Mouse (Mus musculus): ENCODE measurements around the gene Mphosph9.

Mphosph9 gene

GRCm38 (mm10) chr5:124263246-124263645, 64.5 kb downstream of the Mphosph9 start:
- DNase-seq = no peak

- no peak for DNase-seq
Measured at GRCm38 (mm10) chr5:124262090-124262489, 65.7 kb downstream of the Mphosph9 start.

DNA sequence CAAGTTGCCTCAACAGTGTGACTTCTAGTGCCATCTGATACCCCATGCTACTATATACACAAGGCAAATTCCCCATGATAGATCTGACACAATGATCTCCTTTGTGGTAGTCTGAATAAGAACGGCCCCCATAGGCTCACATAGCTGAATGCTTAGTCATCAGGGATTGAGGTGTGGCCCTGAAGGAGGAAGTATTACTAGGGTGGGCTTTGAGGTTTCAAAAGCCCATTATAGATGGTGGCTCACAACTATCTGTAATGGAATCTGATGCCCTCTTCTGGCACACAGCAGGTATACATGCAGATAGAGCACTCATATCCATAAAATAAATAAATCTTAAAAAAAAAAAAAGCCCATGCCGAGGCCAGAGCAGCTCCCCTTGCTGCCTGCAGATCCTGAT, 68.6 kb downstream of the Mphosph9 start:
- no peak for DNase-seq

GRCm38 (mm10) chr5:124258026-124258425, 69.7 kb downstream of the Mphosph9 start:
- DNase-seq = no peak

DNA sequence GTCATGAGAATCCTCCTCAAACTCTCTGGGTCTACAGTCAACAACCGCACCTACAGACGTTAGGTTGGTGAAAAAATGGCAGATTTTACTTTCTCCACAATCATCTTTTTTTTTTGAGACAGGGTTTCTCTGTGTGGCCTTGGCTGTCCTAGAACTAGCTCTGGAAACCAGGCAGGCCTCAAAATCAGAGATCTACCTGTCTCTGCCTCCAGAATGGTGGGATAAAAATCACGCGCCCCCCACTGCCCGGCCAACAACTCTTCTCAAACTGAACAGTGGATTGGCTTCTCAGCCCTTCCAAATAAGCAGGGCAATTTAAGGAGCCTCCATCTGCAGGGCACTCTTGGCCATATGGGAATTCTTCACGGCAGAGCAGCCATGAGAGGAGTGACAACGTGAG, 72.6 kb downstream of the Mphosph9 start:
- no peak for DNase-seq

- DNase-seq = no peak
Measured at GRCm38 (mm10) chr5:124253555-124253954, 74.2 kb downstream of the Mphosph9 start.

DNA sequence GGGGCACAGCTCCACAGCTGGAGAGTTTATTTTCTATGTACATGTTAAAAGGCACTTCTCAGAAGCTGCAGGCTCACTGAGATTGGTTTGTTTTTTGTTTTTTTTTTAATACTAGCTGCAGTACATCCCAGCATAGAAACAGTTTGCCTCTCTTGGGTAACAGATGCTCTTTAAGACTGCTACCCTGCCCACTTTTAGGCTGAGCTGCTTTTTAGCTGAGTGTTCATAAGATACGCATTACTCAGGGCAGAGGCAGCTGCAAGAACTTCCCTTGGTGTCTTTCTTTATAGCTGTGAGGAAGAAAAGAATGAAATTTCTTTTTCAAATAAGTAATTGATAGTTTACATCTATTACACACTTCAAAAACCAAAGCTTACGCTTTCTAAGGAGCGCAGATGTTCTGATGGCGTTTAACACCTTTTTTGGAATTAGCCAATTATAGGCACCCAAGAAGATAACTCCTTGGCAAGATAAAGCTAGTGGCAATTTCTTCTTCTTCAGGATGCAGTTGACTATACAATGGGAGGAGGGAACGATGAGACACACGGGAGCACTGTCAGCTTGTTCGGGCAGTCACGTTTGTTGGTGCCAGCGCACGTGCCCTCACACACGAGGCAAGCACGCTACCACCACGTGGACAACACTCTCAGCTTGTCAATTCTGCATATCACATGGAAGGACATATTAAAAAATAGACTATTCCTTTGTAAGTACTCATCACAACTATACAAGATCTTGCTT, 75.0 kb downstream of the Mphosph9 start:
- no peak for DNase-seq

- no peak for DNase-seq
Measured at GRCm38 (mm10) chr5:124251070-124251469, 76.7 kb downstream of the Mphosph9 start.

- DNase-seq = peak; percentile 51
Measured at GRCm38 (mm10) chr5:124249614-124250591, 77.9 kb downstream of the Mphosph9 start, which contains the start of gene Pitpnm2. TSS of gene Pitpnm2 (minus strand) at chr5:124249760.

GRCm38 (mm10) chr5:124248845-124249613, 78.7 kb downstream of the Mphosph9 start:
- DNase-seq = peak; percentile 52

DNA sequence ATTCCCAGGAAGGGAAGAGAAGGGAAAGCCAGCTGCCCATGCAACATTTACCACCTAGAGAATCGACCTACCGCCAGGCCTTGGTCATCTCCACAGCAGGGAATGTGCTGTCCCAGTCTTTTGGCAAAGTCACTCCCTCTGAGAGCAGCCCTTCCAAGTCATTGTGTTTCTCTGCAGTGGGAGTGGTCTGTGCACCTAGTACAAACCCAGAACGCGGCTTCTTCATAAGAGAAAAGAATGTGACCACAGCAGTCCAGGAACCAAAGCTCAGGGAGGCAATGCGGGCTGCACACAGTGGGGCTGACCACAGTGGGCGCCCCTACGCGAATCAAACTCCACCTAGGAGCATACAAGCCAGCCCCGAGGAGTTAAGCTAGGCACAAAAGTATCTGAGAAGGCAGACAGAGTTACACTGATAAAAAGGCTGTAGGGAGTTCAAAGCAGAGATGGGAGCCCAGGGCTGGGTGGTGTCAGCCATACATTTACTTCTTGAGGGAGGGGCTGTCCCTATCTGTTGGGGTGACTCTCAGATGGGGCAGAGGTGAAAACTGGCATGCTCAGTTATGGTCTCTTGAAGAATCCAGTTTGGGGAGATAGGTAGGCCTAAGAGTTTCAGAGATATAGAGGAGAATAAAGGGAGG, 79.7 kb downstream of the Mphosph9 start:
- no peak for DNase-seq

- no peak for DNase-seq
Measured at GRCm38 (mm10) chr5:124247296-124247695, 80.5 kb downstream of the Mphosph9 start.

GRCm38 (mm10) chr5:124244885-124245284, 82.9 kb downstream of the Mphosph9 start:
- DNase-seq = no peak

DNA sequence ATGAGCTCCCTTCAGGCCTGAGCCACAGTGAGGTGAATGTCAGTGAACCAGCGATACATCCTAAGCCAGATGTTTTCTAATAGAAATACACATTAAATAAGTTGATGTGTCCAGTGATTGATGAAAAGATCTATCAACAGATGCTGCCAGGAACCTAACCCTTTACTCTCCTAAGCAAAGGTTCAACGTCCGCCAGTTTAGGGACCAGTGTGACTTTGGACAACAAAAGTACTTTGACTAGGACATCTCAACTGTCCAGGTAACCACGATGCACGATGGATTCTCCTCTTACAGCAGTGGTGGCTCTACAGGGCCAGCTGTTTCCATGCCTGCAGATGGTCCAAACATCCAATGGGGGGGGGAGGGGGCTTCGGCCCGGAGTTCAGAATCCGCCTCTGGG, 83.3 kb downstream of the Mphosph9 start:
- no peak for DNase-seq

- DNase-seq = no peak
Measured at GRCm38 (mm10) chr5:124243236-124243901, 84.4 kb downstream of the Mphosph9 start.

DNA sequence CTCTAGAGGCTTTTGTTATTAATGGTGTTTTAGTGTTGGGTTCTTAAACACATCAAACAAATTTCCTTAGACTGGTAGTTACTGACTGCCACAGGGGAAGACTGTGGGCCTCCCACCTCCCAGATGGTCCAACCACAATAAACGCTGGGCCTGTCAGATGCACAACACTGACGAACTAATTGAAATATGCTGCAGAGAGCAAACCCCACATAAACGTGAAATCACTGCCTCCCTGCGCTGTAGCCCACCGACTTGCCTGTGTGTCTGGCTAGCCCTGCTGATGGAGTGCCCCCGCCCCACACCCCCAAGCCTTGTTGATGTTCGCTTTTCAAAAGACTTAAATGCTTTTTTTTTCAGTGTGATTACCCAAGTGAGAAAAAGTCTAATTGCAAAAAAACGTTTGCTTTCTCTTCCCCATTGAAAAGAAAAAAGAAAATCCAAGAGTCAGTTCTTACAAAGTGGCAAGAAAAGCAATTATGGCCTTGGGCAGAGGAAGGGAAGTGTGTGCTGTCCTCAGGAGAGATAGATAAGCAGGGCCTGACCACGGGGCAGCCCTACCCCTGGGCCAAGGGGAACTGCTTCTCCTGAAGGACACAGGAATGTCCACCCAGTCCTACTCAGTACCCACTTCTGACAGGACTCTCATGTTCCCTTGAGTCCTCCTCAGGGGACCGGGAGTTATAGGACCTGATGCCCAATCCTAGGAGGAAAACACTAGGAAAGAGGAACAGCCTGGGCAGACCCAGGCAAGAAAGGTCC, 85.9 kb downstream of the Mphosph9 start:
- DNase-seq = no peak

- no peak for DNase-seq
Measured at GRCm38 (mm10) chr5:124240841-124241685, 86.7 kb downstream of the Mphosph9 start.

DNA sequence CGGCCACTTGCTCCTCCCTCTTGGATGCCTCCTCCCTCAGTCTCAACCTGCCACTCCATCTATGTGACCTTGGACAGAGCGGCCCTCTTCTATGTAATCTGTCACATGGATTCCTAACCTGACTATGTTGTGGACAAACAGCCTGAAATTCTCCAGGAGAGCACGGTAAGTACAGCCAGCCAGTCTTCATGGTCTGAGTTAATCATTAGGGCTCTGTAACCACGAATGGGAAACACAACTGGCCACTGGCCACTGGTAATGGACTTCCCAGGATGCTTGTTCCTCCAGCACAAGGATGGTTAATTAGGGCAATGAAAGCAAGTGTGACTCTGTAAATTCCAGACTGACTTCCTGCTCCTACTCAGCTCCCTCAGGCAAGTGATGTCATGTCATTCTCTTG, 91.6 kb downstream of the Mphosph9 start:
- no peak for DNase-seq

DNA sequence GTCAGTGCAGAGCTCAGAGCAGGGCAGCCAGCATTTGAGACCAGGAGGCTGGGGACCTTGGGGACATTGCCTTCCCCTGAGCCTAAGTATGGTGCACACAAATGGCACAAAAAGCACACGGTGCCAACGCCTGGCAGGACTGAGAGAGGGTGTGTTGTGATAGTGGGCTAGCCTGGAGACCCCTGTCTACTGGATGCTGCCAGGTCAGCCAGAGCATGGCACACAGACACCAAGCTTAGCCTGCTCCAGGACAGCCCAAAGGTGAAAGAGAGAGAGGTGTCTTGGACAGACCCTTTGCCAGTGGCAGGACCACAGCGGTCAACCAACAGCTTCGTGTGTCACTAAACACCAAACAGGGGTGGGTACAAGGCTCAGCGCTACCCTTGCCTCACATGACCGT, 93.0 kb downstream of the Mphosph9 start:
- no peak for DNase-seq

Data from right cerebral cortex, postnatal 14 days (tissue).